Mouse (Mus musculus) liver, adult (tissue): ENCODE results near the gene Maged1.

ENCODE experiments used
- GATA4 ChIP-seq: IDR thresholded peaks from 2 replicates; pipeline ENCODE4 v1.6.1; 2014; ENCODE audit warnings: mild to moderate bottlenecking, low read length; ENCODE audit not compliant: insufficient replicate concordance

The Maged1 gene

GRCm38 (mm10) chrX:94541918-94542355, at the start of gene Maged1:
Gene Maged1 (minus strand): TSS chrX:94542143.
- TF ChIP-seq GATA4: no peak

DNA sequence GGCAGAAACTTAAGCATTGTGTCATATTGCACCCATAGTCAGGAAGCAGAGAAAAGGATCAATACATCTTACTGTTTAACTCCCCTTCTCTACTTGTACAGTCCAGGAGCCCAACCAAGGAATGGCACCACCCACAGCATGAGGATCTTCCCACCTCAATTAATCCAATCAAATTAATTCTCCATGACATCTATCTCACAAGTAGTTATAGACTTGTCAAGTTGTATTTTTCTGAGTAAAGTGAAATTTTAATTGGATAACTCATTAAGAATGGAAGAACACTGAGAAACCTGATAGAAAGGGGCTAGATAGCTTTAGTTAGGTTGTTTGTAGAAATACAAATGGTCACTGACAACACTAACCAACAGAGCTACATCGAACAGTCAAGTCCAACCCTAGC, 38.3 kb upstream of the Maged1 start:
- TF ChIP-seq GATA4: no peak

DNA sequence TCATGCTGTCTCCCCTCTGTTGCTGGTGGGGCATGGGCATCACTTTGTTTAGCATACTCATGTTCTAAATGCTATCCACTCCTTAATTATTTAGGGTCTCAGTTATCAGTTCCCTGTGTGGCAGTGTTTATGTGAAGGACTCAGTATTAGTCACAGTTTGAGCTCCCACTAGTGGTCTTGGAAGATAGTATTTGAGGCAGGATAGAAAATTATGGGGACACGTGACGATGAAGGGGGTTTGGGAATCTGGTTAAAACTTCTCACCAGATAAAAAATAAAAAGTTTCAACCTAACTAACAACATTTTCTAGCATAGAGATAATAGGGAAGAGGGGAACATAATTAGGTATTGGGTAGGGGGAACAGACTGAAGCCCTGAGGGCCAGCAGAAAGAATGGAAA, 22.8 kb upstream of the Maged1 start:
- TF ChIP-seq GATA4: no peak

GRCm38 (mm10) chrX:94562392-94562791, 20.4 kb upstream of the Maged1 start:
- no peak for TF ChIP-seq GATA4

- TF ChIP-seq GATA4: no peak
Measured at GRCm38 (mm10) chrX:94548227-94548626, 6.3 kb upstream of the Maged1 start.

- TF ChIP-seq GATA4: no peak
Measured at GRCm38 (mm10) chrX:94545941-94546340, 4.0 kb upstream of the Maged1 start.

DNA sequence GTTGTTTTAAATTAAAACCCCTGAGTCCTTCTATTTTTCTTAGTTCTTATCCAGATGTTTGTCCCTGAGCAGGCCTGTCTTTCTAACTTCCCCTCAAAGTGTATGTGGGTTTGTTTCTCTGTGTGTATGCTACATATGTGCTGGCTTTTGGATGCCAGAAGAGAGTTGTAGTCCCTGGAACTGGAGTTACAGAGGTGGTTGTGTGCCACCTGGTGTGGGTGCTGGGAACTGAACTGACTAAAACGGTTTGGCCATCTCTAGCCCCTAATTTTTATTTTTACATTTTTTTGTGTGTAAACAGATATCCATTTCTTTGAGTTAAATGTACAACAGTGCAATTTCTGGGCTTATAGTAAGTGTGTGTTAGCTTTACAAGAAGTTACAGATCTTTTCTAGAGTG, 3.0 kb upstream of the Maged1 start:
- no peak for TF ChIP-seq GATA4

- no peak for TF ChIP-seq GATA4
Measured at GRCm38 (mm10) chrX:94542536-94542935, 593 bp upstream of the Maged1 start.

DNA sequence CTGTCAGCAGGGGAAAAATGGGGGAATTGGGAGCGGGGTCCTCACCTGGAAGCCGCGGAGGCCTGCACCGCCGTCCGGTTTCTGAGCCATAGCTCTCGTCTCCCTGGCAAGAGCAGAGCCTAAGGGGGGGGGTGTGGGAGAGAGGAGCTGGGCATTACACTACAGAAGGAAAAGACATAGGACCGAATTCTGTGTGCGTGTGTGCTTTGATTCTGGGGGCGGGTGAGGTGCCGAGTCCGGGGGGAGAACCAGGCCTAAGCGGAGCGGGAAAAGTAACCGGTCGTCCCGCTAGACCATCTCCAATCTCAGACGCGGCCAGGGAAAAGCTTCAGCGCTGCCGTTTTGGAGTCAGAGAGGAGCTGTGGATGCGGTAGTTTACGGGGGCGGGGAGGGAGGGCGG, 737 bp downstream of the Maged1 start:
- no peak for TF ChIP-seq GATA4

GRCm38 (mm10) chrX:94540341-94541201, 1.4 kb downstream of the Maged1 start:
- TF ChIP-seq GATA4: no peak

GRCm38 (mm10) chrX:94534346-94534745, 7.6 kb downstream of the Maged1 start:
- TF ChIP-seq GATA4: no peak

- TF ChIP-seq GATA4: no peak
Measured at GRCm38 (mm10) chrX:94530301-94530700, 11.6 kb downstream of the Maged1 start.

DNA sequence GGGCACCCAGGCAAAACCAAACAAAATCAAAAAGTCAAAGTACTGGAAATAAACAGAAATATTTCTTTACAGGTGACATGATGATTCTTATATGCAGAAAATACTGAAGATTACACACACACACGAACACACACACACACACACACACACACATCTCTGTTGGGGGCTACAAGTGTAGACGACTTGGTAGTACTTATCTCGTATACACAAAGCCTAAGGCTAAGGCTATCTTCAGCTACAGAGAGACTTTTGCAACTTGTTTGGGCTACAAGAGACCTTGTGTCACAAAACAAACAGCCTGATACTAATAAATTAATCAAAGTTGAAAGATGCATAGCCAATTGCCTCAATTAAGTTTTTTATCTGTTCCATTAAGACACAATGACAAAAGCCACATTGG, 19.8 kb downstream of the Maged1 start:
- no peak for TF ChIP-seq GATA4

DNA sequence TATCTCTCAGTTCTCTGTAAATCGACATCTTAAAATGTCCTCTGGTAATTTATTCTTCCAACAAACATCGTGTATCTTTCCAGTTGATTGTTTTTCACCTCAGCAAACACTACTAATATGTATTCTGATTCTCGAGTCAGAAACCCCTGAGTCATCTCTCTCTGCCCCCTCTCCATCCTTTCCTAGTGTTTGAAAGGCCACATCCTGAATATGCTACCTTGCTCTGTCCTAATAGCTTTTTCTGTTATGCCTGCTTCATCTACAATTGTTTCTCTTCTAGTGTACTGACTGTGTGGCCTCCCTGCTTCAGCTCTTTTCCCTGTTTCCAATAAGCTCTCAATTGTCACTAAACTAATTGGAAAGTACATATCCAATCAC, 33.5 kb downstream of the Maged1 start:
- no peak for TF ChIP-seq GATA4

DNA sequence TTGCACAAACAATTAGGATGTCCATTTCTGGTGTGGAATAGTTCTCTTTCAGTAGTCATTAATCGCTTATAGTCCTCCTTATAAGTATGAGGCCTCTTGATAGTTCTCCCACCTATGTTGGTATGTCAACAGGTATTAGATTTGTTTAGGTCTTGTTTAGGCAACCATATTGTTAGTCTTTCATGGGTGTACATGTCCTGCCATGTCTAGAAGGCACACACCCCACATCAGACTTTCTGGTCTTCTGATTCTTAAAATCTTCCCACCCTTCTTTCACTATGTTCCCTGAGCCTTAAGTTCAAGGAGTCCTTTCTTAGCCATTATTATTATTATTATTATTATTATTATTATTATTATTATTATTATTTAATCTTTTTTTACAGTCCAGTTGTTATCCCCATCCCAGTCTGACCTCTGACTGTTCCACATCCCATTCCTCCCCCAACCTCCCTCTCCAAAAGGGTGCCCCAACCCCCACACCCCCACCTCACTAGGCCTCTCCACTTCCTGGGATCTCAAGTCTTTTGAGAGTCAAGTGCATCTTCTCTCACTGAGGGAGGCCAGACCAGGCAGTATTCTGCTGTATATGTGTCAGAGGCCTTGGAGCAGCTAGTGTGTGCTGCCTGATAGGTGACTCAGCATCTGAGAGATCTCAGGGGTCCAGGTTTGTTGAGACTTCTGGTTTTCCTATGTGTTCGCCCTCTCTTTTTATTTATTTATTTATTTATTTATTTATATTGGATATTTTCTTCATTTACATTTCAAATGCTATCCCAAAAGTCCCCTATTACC, 55.7 kb downstream of the Maged1 start:
- TF ChIP-seq GATA4: no peak
